Mouse (Mus musculus) gastrocnemius, postnatal 4 days (tissue): ENCODE data around the gene Cmip. TPM values are rescaled to one million over a fixed set of nuclear protein-coding genes. Genes with fewer than 3 reads are reported as not detected.

ENCODE experiments used
- DNase-seq, 2 experiments: peaks; one replicate each; pipeline ENCODE4 v3.0.0; 2021 to 2022; ENCODE audit warnings: low spot score in 2 of 2, mixed read lengths in 2 of 2
- total RNA-seq, 2 experiments: library from RNA; stranded (reverse); gene quantifications; 2 replicates each; pipeline ENCODE4 v1.2.3; 2021

The Cmip gene
- total RNA-seq, 2 experiments from 2014 or later: 39.1 to 40.7 TPM

GRCm38 (mm10) chr8:117256292-117256938 lies 449 bp upstream of the Cmip start:
- DNase-seq: peak; percentile 93 to 96

- DNase-seq: peak in 1 of 2 experiments; percentile 46
These were observed 1.1 kb downstream of the Cmip start for GRCm38 (mm10) chr8:117257821-117258575.

GRCm38 (mm10) chr8:117258576-117259040 lies 1.7 kb downstream of the Cmip start:
- no peak for DNase-seq

- DNase-seq: no peak
These were observed 2.7 kb downstream of the Cmip start for GRCm38 (mm10) chr8:117259431-117260001.

GRCm38 (mm10) chr8:117260234-117260929 lies 3.5 kb downstream of the Cmip start:
- DNase-seq: no peak

GRCm38 (mm10) chr8:117260930-117261475 lies 4.1 kb downstream of the Cmip start:
- DNase-seq: no peak

GRCm38 (mm10) chr8:117261702-117262101 lies 4.8 kb downstream of the Cmip start:
- DNase-seq: no peak

GRCm38 (mm10) chr8:117262685-117263084 lies 5.8 kb downstream of the Cmip start:
- no peak for DNase-seq

GRCm38 (mm10) chr8:117263442-117263841 lies 6.6 kb downstream of the Cmip start:
- DNase-seq: no peak

- DNase-seq: no peak
These were observed 8.2 kb downstream of the Cmip start for GRCm38 (mm10) chr8:117265079-117265478.

- no peak for DNase-seq
These were observed 10.7 kb downstream of the Cmip start for GRCm38 (mm10) chr8:117267403-117268129.

GRCm38 (mm10) chr8:117278234-117278633 lies 21.4 kb downstream of the Cmip start:
- DNase-seq: no peak

- no peak for DNase-seq
These were observed 21.8 kb downstream of the Cmip start for GRCm38 (mm10) chr8:117278668-117279132.

- no peak for DNase-seq
These were observed 23.6 kb downstream of the Cmip start for GRCm38 (mm10) chr8:117280488-117280887.

- DNase-seq: no peak
These were observed 24.8 kb downstream of the Cmip start for GRCm38 (mm10) chr8:117281676-117282075.

GRCm38 (mm10) chr8:117282141-117282950 lies 25.5 kb downstream of the Cmip start:
- DNase-seq: no peak

GRCm38 (mm10) chr8:117284768-117285484 lies 28.1 kb downstream of the Cmip start:
- DNase-seq: no peak

GRCm38 (mm10) chr8:117287966-117288365 lies 31.1 kb downstream of the Cmip start:
- DNase-seq: no peak

GRCm38 (mm10) chr8:117289016-117289415 lies 32.2 kb downstream of the Cmip start:
- DNase-seq: no peak
